ENCODE assay signal across 9 mouse cellular contexts in the genomic region with DNA sequence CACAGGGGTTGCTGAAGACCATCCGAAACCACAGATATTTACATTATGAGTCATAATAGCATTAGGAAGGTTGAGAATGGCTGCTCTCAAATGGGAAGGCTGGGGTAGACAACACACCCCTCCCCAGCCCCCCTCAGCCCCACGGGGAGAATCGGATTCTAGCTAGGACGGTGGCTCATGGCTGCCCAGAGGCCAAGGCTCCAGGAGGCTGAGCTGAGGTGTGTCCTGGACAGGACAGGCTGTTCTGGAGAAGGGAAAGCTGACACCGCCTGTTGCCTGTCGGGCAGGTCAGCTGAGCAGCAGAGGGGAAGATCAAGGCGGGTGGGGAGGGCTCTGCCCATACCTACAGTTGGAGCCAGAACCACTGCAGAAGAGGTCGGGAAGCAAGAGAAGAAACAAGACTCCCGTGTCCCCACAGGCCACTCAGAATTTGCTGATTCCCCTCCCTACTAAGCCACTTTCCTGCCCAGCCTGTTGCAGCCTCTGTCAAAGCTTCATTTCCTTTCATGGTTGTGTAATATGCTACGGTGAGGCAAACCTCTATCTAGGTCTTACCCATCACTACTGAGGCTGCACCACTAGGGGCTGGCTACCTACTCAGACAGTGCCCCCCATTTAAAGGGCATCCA. TPM values are rescaled to one million over a fixed set of nuclear protein-coding genes. Genes with fewer than 3 reads are reported as not detected.
DNase-seq lines count a peak whose midpoint lies in the region; ATAC-seq and TF ChIP-seq lines count a peak whose summit lies in the region.
"Had no signal": no experiment of that assay in that cellular context is flagged by ENCODE, and none has a peak within 500 bp of the region (broad histone marks: within the 10 kb centered on the region; RNA-seq: fewer than 3 reads in every experiment).

No protein-coding gene starts in this region.

- H3K4me2 ChIP-seq in forebrain, embryonic 11.5 days (ENCODE audit: low read depth, low read length, severe bottlenecking) = no peak overlapping the region

- H3K27ac ChIP-seq in kidney, adult 2 months (ENCODE audit: insufficient read depth, low read depth, low read length) = peak overlapping the region; percentile 42
- H3K27ac ChIP-seq in forebrain, embryonic 11.5 days (ENCODE audit: low read depth, low read length) = no peak overlapping the region

- no peak for TF ChIP-seq POLR2A in kidney, adult 2 months (IDR thresholded peaks at IDR 0.05; ENCODE audit: low read depth, low read length)

- H3K36me3 ChIP-seq in kidney, adult 2 months (ENCODE audit: control insufficient read depth, insufficient read depth, low read length) = no peaks in the 10 kb centered on the region
- no peaks in the 10 kb centered on the region for H3K36me3 ChIP-seq in forebrain, embryonic 11.5 days (ENCODE audit: control insufficient read depth, insufficient read depth, low read length)

- no peak for DNase-seq in kidney, adult 2 months
- DNase-seq in kidney, adult 11 months = no peak
- DNase-seq in MN1 (ENCODE audit: low spot score) = peak; percentile 17
- peak; percentile 68 for DNase-seq in gastrocnemius, postnatal 14 days
- no peak for DNase-seq in forebrain, embryonic 11.5 days (ENCODE audit: low spot score)
- DNase-seq in thymus, postnatal 4 days = no peak
- no peak for DNase-seq in right cerebral cortex, adult 18-20 months
- DNase-seq: thymus, adult 2 months had no signal

- no peak overlapping the region for H3K9ac ChIP-seq in forebrain, embryonic 11.5 days (ENCODE audit: low read length)

- H3K27me3 ChIP-seq in kidney, adult 2 months (replicated peaks; ENCODE audit: control insufficient read depth, insufficient read depth, low read length) = no peaks in the 10 kb centered on the region
- no peaks in the 10 kb centered on the region for H3K27me3 ChIP-seq in forebrain, embryonic 11.5 days (ENCODE audit: control insufficient read depth, insufficient read depth, low read length)

- ATAC-seq in megakaryocyte, adult 5-6 weeks (ENCODE audit: poor library complexity, severe bottlenecking) = peak; percentile 91
- ATAC-seq in forebrain, embryonic 11.5 days (replicated peaks; ENCODE audit: low FRiP score) = no peak

- no peaks in the 10 kb centered on the region for H3K9me3 ChIP-seq in forebrain, embryonic 11.5 days (ENCODE audit: control insufficient read depth, low read length)

- intact Hi-C loops in gastrocnemius, postnatal 14 days (cut with DNase I; ENCODE audit: low total_unique reads) = no loop called here

- 36% methylated on average over 10 of the region's 10 CpGs for WGBS in kidney, adult 2 months
- 84% methylated on average over 10 of the region's 10 CpGs for WGBS in forebrain, embryonic 11.5 days

- H3K4me1 ChIP-seq in kidney, adult 2 months (ENCODE audit: control insufficient read depth, insufficient read depth, low read length) = peaks cover 15% of the 10 kb centered on the region; the same call in 1 of the 2 replicates
- no peaks in the 10 kb centered on the region for H3K4me1 ChIP-seq in forebrain, embryonic 11.5 days (replicated peaks; ENCODE audit: control insufficient read depth, insufficient read depth, low read length)

- H3K4me3 ChIP-seq in kidney, adult 2 months (ENCODE audit: insufficient read depth, low read depth, low read length) = no peak overlapping the region
- no peak overlapping the region for H3K4me3 ChIP-seq in forebrain, embryonic 11.5 days (ENCODE audit: low read depth, low read length)

- no peak for TF ChIP-seq CTCF in kidney, adult 2 months (conservative IDR thresholded peaks at IDR 0.05; ENCODE audit: insufficient read depth, insufficient read length, low read depth, low read length)

RNA-seq across cellular contexts. Expression of gene Snrnp35, which starts 23.9 kb away (rescaled TPM):
- polyA plus RNA-seq in kidney, adult 2 months (2012; rRNA removed) = 4.3 and 5.9 TPM in 2 replicates
- 10 to 100 TPM; 27.3 to 28.4 TPM for total RNA-seq in gastrocnemius, postnatal 14 days (2021)
- 3.8 and 5.7 TPM in 2 replicates for total RNA-seq in megakaryocyte, adult 5-6 weeks (2015)
- 10.6 and 12.0 TPM in 2 replicates for total RNA-seq in megakaryocyte, adult 5-6 weeks (2017)
- polyA plus RNA-seq in forebrain, embryonic 11.5 days (2014; fragmentation: Nextera tagmentation; extraction: Ambion mirVana) = 14.3 and 17.3 TPM in 2 replicates

RNA-seq across cellular contexts. Expression of gene Rilpl1, which starts 24.3 kb away (rescaled TPM):
- polyA plus RNA-seq in kidney, adult 2 months (2012; rRNA removed) = 10.4 and 12.5 TPM in 2 replicates
- total RNA-seq in gastrocnemius, postnatal 14 days (2021) = 10 to 100 TPM; 61.8 to 96.0 TPM
- 0.75 and 1.2 TPM in 2 replicates for total RNA-seq in megakaryocyte, adult 5-6 weeks (2015)
- 0.48 and 0.65 TPM in 2 replicates for total RNA-seq in megakaryocyte, adult 5-6 weeks (2017)
- polyA plus RNA-seq in forebrain, embryonic 11.5 days (2014; fragmentation: Nextera tagmentation; extraction: Ambion mirVana) = 21.6 and 24.1 TPM in 2 replicates

RNA-seq across cellular contexts. Expression of gene Rilpl2, which starts 28.7 kb away (rescaled TPM):
- 44.3 and 46.3 TPM in 2 replicates for polyA plus RNA-seq in kidney, adult 2 months (2012; rRNA removed)
- total RNA-seq in gastrocnemius, postnatal 14 days (2021) = 1 to 10 TPM; 4.2 to 4.6 TPM
- total RNA-seq in megakaryocyte, adult 5-6 weeks (2015) = 42.8 and 45.4 TPM in 2 replicates
- 42.5 and 42.9 TPM in 2 replicates for total RNA-seq in megakaryocyte, adult 5-6 weeks (2017)
- polyA plus RNA-seq in forebrain, embryonic 11.5 days (2014; fragmentation: Nextera tagmentation; extraction: Ambion mirVana) = 20.7 and 22.1 TPM in 2 replicates

RNA-seq across cellular contexts. Expression of gene Tmed2, which starts 33.6 kb away (rescaled TPM):
- polyA plus RNA-seq in kidney, adult 2 months (2012; rRNA removed) = 97.9 and 128 TPM in 2 replicates
- 100 to 1,000 TPM; 138 to 152 TPM for total RNA-seq in gastrocnemius, postnatal 14 days (2021)
- total RNA-seq in megakaryocyte, adult 5-6 weeks (2015) = 561 and 605 TPM in 2 replicates
- 974 and 1,002 TPM in 2 replicates for total RNA-seq in megakaryocyte, adult 5-6 weeks (2017)
- 445 and 465 TPM in 2 replicates for polyA plus RNA-seq in forebrain, embryonic 11.5 days (2014; fragmentation: Nextera tagmentation; extraction: Ambion mirVana)

RNA-seq across cellular contexts. Expression of gene Ddx55, which starts 45.8 kb away (rescaled TPM):
- 7.4 and 8.9 TPM in 2 replicates for polyA plus RNA-seq in kidney, adult 2 months (2012; rRNA removed)
- 1 to 10 TPM; 3.5 to 4.1 TPM for total RNA-seq in gastrocnemius, postnatal 14 days (2021)
- 6.5 and 7.7 TPM in 2 replicates for total RNA-seq in megakaryocyte, adult 5-6 weeks (2015)
- total RNA-seq in megakaryocyte, adult 5-6 weeks (2017) = 7.2 and 15.1 TPM in 2 replicates
- 16.5 and 18.3 TPM in 2 replicates for polyA plus RNA-seq in forebrain, embryonic 11.5 days (2014; fragmentation: Nextera tagmentation; extraction: Ambion mirVana)

Comparison
In these comparisons a context has a peak if more than half of its experiments do, and no peak if none do; other contexts are left out.
1. DNase-seq: peak in MN1 (single experiment) and gastrocnemius, postnatal 14 days (single experiment); none in kidney, adult 2 months (single experiment), kidney, adult 11 months (single experiment), forebrain, embryonic 11.5 days (single experiment), thymus, postnatal 4 days (single experiment) and right cerebral cortex, adult 18-20 months (single experiment).
2. RNA of gene Rilpl1, which starts 24.3 kb away (total RNA-seq): 61.8 to 96.0 TPM in gastrocnemius, postnatal 14 days; 0.48 to 1.2 TPM in megakaryocyte, adult 5-6 weeks; every median in the first group is over 10 times any median in the second.
3. RNA of gene Rilpl2, which starts 28.7 kb away (total RNA-seq): 42.5 to 45.4 TPM in megakaryocyte, adult 5-6 weeks; 4.2 to 4.6 TPM in gastrocnemius, postnatal 14 days; every median in the first group is over 4 times any median in the second.